Mouse (Mus musculus) fat pad, adult 2 months (tissue): ENCODE results near the gene Exoc3l2.
"Not testable (repeated sequence)": the region's sequence is repeated elsewhere in the genome, so short reads cannot be mapped to it uniquely, and the experiment has no call there.

ENCODE experiments used
- DNase-seq: peaks from one replicate; pipeline ENCODE4 v3.0.0-alpha.2; 2011; ENCODE audit warnings: low read depth, low spot score; ENCODE audit errors: extremely low read depth

Gene Exoc3l2

DNA sequence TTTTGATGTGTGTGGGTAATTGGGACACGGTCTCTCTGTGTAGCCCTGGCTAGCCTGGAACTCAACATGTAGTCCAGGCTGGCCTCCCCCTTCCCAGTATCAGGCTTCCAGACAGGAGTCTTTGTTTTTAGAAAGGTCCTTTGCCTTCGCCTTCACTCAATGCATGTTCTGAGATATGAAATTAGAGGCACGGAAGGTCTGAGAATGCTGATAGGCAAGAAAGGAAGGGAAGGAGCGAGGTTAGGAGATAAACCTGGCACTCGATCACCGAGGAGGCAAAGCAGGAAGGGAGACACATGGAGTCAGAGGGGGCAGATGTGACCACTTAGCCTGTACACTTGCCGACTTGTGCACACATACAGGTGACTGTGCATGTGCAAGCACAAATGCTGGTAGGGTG is 23.4 kb downstream of the Exoc3l2 start:
- no peak for DNase-seq

DNA sequence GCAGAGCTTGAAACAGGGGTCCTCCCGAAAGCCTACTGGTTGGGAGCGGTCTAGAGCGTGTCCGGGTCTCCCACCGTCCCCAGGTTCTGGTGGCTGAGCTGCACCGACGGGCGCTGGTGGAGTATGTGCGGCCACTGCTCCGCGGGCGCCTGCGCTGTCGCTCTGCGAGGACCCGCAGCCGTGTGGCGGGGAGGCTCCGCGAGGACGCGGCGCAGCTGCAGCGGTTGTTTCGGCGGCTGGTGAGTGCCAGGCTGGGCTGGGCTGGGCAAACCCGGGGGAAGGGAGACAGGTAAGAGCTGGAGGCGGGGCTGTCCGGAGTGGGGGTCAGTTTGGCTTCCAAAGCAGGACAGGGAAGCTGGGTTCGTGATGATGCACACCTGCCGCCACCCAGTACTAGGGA is 26.4 kb downstream of the Exoc3l2 start:
- DNase-seq = no peak

DNA sequence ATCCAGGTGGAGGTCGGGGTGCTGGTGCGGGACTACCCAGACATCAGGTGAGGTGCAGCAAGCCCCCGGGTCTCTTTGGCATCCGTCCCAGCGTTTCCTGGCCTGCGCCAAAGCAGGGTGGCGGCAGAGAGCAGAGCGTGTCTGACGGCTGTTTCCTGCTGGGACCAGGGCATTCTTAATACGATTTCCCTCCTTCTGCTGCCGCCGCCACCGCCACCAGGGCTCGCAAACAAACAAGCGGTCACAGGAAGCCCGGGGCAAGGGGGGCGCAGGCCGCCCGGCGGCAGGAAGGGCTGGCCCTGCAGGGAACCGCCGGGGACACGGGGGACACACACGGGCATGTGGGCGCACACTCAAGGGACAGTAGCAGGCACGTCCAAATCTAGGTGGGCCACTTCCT is 28.6 kb downstream of the Exoc3l2 start:
- DNase-seq = no peak

DNA sequence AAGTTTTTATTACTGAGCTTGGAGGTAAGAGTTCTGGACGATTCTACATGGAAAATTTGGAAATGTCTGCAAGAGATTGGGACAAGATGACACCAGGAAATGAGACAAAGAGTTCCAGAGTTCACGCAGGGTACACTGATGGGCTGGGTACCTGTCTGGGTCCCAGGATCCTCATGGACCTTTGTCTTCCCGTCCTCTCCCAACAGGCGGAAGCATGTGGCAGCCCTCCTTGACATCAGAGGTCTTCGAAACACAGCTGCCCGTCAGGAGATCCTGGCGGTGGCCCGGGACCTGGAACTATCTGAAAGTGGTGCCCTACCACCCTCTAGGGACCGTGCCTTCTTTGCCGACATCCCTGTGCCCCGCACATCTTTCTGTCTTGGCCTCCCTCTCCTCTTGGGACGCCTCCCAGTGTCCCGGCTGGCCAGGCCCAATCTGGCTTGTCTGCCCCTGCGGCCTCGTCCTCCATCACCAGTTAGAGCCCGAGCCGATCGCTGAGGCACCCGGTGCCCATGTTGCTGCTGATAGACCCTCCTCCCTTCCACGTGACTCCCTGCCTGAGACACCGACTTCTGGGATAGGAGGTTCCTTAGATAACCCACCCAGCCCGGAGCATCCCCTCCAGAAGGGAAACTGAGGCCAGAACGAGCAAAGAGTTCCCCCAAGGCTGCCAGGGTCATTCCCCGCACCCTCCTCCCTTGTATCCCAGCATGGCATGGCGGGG is 31.8 kb downstream of the Exoc3l2 start:
- DNase-seq = no peak

DNA sequence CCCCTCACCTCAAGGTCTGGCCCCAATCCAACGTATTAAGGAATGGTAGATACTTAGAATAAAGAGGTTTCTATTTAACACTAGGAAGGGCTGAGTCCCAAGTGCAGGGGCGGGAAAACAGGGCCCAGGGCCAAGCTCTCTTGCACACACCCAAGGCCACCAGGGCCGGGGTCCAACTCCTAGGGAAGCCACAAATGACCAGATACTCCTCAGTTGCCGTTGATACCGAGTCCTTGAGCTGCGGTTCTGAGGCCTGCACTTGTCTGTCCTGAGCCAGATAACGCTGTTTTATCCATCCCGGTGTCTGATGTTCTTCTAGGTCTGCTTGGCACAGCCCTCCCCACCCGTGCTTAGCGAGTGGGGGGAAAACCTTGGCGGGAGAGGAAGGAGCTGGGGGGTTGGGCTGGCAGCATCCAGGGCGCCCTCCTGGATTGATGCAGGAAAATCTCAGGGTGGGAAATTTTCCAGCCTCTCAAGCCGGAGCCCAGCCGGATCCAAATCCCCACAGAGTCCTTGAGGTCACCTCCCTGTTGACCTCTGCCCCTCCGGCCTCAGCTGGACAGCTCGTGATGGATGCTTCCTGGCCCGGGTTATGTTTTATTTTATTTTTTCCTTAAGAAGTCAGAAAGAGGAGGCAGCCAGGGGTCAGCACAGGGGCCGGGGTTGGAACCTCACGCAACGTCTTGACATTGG is 32.5 kb downstream of the Exoc3l2 start:
- no peak for DNase-seq

DNA sequence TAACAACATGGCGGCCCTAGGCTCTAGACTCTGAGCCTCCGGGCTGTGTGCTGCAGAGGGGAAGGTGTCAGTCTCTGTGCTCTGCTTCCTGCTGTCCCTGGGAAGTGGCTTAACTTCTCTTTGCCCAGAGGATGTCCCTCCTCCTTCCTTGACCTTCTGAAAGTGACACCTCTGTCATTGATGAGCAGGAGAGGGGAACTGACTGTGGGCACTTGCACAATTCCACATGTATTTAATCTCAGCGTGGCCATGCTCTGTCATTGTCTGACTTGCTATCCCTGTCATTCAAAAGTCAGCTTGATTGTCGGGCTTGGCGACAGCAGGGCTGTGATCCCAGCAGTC is 33.1 kb downstream of the Exoc3l2 start:
- no peak for DNase-seq

DNA sequence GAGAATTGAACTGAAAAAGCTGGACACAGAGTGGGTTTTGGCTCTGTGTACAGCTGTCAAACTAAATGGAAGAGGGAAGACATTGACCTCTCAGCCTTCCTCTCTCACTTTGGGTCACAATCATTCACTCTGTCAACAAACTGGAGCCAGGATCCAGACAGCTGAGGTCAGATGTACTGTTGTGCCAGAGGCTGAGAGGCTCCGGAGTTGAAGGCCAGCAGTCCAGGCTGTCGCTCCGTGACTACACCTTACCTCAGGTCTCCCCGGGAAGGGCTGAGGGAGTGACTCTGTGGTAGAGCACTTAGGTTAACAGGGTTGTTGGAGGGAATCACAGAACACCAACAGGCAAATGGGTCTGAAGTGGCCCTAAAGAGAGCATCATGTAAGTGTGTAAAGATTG is 35.2 kb downstream of the Exoc3l2 start:
- DNase-seq = no peak

DNA sequence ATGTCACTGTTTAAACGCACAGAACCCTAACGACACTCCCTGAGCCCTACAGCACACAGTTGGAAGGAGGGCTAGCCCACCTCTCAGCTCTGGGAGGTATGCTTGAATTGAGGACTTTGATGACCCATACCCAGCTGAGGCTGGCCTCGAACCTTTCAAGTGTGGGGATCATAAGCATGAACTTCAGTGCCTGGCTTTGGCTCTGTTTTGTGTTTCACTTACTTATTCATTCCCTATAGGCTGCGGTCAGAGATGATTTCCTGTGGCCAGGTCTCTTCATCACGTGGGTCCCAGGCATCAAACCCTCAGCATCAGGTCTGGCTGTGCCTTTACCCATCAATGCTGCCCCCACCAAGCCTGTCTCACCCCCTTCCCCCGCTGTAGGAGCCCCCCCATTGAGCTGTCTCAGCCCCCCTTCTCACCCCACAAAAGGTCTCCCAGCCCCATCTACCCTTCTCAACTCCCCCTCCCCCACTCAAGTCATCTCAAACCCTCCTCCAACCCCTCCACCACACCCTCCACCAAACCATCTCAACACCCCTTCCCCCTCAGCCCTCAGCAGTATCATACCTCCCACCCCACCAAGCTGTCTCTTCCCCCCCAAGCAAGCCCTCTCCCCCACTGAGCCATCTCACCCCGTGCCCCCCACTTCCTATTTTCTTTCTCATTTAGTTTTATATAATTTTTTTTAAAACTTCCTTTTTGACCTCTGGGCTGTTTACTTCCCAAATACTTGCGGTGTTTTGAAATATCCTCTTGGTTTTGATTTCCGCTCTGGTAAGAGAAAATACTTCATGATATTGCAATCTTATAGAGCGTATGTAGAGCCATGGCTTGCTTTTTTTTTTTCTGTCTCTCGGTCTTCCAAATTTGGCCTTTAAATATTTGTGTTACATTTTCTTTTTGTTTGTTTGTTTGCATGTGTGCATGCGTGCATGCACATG is 37.6 kb downstream of the Exoc3l2 start:
- DNase-seq = no peak

DNA sequence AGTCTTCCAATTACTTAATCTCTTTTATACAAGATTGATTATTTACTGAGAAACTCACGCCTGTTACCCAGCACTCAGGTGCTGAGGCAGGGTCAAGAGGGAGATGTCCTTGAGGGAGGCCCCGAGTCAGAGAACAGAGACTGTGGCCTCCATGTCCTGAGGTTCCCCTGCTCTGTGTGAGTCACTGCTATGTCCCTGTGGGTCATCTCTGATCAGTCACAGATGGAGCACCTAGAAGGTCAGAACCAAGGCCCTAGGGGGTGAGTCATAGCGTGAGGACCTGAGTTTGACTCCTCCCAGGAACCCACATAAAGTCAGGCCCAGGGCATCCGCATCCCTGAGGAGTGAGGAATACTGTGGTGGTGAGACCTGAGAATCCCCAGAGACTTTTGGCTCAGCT is 38.5 kb downstream of the Exoc3l2 start:
- DNase-seq = no peak

DNA sequence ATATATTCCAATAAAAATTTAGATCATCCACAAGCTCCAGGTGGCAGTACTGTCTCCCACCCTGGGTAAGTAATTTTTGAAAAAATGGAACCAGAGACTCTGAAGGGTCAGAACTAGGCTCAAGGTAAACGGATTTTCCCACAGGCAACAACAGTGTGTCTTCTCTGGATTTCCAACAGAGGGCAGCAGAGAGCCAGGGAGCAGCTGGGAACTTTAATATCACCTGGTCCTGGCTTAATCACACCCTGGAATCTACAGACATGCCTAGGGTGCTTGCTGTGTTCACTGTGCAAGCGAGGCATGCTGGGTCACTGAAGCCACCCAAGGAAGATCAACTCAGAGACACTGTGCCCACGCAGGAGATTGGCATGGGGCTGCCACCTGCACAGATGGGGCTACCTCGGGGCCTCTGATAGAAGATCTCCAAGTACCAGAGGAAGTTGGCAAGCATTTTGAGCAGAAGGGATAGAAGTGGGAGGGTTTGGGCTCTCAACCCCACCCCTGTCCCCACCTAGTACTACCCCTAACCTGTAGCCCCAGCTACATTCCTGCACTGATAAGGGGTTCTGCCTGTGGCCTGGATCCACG is 40.4 kb downstream of the Exoc3l2 start:
- DNase-seq = peak; percentile 34

DNA sequence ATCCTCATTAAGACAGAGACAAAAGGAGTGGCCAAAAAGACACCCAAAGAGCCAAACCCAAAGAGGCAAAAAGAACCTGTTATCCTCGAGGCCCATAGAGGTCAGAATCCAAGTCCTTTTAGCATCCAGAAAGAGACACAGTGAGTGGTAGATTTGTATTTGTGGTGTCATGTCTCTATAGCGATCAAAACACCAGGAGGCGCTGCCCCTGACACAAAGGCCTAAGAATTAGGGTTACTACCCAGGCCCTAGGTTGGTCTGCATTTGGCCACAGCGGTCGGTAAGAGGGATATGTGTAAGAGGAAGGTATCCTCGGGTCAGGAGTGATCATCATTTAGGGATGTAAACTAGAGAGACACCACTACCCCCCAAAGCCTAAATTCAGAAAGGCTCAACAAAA is 43.2 kb downstream of the Exoc3l2 start:
- no peak for DNase-seq

DNA sequence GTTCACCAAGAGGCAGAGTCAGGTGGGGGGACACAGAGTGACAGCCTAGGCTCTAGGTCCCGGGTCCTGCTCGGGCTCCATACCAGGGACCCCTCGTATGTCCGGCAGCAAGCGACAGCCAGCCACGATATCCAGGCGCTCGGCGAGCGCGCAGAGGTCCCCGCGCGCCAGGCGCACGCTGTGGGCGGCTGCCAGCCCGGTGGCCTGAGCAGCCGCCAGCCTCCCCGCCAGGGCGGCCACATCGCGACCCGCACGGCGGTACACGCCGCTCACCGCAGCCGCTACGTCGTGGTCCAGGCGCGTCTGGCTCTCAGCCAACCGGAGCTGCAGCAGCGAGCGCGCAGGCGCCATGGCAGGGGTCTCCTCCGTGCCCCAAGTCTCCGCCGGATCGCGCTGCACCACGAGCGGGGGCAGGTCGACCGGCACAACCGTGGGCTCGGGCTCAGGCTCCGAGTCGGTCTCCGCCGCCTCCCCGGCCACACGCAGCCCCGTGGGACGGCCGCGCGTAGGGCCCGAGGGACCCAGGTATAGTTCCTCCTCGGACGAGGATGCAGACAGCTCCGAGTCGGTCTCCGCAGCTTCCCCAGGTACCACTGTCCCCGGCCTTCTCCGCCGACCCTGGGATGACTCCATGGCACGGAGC is 44.0 kb downstream of the Exoc3l2 start:
- DNase-seq = no peak

DNA sequence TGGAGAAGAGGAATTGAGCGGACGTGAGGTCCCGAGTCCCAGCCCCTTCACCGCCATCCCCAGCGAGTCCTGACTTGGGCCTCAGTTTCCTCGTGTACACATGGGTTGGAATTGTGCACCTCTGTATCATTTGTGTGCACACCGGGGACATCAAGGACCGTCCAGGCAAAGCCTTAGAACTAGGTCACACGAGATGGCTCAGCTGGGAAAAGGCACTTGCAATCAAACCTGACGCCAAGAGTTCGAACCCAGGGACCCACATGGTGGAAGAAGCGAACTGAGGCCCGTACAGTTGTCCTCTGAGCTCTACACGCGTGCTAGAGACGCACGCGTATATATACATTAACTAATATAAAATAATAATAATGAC is 44.5 kb downstream of the Exoc3l2 start:
- no peak for DNase-seq

DNA sequence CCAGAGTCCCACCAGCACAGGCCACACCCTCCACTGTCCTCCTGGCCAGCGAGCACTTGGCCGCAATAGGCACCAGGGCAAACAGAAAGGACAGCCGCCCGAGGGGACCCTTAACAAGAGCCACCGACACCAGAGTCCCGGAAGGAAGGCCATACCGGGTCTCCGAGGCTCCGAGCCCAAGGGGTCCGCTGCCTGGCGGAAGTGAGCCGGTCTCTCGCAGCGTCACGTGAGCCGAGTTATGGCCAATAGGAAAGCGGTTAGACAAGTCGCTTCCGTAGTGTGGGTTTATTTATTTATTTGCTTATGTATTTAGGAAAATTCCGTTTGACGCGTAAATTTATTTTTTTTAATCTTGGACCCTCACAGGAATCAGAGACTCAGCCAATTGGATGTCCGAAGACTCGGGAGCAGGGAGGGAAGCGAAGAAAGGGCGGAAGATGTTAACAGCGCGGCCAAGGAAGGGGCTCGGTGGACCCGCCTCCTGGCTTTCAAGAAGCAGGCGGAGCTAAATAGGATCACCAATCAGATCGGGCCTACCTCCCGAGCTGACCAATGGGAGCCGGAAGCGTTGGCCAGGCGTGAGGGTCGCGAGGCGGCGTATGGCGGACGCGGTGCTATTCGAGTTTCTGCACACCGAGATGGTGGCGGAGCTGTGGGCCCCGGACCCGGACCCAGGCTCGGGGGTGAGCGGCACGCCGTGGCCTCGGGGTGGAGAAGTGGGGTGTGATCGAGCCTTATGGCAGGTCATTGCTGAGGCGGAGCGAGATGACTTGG is 45.2 kb downstream of the Exoc3l2 start, which contains the start of the genes Bloc1s3 and Trappc6a:
TSS of gene Bloc1s3 (minus strand) at position 218 of the 774 bp plus-strand sequence.
TSS of gene Trappc6a (plus strand) at position 246 of the 774 bp plus-strand sequence.
- peak; percentile 63 for DNase-seq

DNA sequence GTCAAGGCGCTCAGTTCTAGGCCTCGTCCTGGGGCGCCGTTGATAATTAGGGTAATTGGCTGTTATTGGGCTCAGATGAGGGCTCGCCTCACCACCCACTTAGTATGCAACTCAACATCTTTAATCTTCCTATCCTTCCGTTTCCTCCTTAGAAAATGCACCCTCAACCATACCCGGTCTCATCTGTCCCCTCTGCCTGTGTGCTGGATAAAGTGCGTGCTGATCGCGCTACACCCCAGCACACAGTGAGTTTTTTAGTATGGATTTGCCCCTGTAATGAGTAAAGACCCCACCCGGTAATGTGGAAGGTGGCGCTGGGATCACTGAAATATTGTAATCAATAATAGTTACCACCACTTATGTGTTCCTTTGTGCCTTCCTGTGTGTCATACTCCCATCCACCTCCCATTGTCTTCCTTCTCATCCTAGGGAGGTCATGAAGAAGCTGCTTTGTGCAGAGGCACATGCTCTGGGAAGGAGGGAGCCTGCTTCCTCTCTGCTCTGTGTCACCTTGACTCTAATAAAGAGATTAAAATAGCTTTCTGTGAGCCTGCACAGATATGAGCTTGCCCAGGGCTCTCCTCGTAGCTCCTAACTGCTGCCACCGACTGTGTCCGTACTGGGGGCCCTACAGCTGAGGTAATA is 45.9 kb downstream of the Exoc3l2 start:
- no peak for DNase-seq

DNA sequence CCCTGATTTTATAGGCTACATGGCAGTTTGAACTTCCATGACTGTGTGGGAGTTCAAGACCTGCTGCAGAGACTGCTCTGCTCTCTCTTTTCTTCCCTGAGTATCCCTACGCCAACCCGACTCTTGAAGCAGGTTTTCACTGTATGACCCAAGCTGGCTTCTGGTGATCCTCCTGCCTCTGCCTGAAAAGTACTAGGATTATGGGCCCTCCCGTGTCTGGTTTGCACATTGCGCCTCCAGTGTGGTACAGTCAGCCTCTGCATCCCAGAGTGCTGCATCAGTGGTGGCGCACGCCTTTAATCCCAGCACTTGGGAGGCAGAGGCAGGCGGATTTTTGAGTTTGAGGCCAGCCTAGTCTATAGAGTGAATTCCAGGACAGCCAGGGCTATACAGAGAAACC is 46.7 kb downstream of the Exoc3l2 start:
- no peak for DNase-seq

DNA sequence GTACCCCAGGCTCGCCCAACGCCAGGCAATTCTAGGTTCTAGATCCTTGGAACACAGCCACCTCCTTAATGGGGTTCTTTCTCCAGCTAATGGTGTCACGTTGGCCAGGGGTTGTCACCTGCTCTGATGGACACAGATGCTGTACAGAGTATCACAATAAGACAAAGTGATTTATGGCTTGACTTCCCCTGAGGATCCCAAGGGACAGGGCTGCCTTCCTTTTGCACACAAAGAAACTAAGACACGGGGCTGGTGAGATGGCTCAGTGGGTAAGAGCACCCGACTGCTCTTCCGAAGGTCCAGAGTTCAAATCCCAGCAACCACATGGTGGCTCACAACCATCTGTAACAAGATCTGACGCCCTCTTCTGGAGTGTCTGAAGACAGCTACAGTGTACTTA is 48.8 kb downstream of the Exoc3l2 start:
- DNase-seq = not testable (repeated sequence)

DNA sequence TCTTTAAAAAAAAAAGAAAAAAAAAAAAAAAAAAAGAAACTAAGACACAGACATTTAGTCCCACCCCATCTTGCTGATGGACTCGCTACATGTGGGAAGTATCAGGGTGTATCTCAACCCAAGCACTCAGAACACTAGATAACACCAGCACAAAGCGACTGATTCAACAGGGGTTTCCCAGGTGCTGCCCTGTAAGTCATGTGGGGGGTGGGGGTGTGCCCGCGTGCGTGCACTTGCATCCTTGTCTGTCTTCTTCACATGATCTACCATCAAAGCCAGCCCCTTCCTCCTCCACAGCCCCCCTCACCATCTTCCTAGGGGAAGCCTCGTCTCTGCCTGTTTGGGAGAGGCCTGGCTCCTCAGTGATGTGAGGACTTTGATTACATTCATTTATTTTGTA is 49.2 kb downstream of the Exoc3l2 start:
- no peak for DNase-seq

DNA sequence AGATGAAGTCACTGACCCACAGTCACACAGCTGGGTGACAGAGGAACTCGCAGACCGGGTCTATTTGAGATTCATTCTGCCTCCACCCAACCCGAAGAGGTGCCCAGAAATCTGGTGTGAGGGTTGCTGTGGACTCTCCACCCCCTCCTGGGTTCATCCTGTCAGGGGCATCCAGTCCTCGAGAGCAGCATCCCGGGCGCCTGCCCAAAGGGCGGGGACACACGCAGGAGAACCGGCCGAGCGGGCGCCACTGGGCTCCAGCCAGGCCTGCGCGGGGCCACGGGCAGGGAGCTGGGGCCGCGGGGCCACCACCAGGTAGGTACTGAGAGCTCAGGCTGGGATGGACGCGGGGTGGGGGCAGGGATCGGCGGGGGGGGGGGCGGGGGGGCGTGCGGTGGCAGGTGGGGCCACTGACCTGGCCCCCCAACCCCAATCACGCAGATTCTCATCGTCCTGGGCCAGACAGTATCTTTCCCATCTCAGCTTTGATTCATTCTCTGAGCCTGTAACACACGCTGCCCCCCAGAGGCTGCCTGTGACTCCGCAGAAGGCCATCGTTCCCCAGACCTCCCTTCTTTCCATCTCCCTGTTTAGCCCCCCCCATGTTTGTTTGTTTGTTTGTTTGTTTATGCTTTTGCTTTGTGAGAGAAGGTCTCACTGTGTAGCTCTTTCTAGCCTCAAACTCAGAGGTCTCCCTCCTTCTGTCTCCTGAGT is 54.7 kb downstream of the Exoc3l2 start, which contains the start of gene Nkpd1:
TSS of gene Nkpd1 (plus strand) at position 187 of the 714 bp plus-strand sequence.
- DNase-seq = no peak
